Mouse (Mus musculus) ES-CJ7 (cell line): ENCODE data around the gene Tm7sf2.

Experiments
- DNase-seq: peaks from one replicate; pipeline ENCODE4 v3.0.0; 2011; ENCODE audit warnings: low read depth, low spot score

The Tm7sf2 gene

DNA sequence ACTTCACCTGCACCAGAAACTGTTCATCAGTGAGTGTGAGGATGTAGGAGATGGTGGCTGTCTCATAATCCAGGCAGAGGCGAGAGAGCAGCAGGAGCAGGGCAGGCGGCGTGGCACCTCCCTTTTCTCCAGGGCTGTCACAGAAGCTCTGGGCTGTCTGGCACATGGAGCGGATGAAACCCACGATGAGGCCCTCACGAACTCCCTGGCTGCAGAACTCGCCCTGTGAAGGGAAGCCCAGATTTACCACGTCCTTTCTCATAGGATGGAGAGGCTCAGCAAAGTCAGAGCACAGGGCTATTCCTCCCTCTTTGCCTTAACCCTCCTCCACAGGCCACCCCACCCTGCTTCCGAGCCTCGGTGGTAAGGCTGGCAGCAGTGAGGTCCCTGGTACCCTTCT, 1.7 kb upstream of the Tm7sf2 start:
- no peak for DNase-seq

- peak; percentile 42 for DNase-seq
Measured at GRCm38 (mm10) chr19:6068951-6069350, 778 bp upstream of the Tm7sf2 start.

GRCm38 (mm10) chr19:6067011-6067723, 1.0 kb downstream of the Tm7sf2 start:
- DNase-seq, result peak; percentile 91

DNA sequence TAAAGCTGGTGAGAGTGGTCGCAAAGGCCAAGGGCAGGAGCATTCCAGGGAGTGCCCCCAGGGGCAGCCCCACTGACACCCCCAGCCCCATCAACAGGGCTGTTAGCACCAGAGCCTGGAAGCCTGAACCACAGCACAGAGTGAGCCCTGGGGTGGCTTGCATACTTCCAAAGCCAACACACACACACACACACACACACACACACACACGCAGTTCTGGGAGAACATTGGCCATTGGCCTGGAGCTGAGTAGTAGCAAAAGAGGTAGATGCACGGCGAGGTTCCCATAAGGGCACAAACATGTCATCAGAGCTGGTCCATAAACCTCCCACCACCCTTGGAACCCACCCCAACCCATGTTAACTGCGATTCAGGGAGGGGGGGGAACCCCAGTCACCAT, 1.6 kb downstream of the Tm7sf2 start:
- no peak for DNase-seq

DNA sequence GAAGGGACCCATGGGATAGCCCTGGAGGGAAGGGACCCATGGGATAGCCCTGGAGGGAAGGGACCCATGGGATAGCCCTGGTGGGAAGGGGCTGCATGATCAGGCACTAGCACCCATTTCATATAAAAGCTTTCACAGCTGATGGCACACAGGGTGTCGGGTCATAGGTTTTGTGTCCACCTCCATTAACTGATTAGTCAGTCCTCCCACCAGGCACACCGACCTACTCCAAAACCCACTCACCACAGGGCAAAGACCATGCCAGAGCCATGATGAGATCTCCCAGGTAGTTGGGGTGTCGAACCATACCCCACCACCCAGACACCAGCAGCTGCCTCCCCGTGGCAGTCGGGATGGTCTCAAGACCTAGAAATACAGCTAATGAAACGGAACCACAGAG, 5.1 kb downstream of the Tm7sf2 start:
- DNase-seq, result no peak

- no peak for DNase-seq
Measured at GRCm38 (mm10) chr19:6062418-6062817, 5.8 kb downstream of the Tm7sf2 start.

DNA sequence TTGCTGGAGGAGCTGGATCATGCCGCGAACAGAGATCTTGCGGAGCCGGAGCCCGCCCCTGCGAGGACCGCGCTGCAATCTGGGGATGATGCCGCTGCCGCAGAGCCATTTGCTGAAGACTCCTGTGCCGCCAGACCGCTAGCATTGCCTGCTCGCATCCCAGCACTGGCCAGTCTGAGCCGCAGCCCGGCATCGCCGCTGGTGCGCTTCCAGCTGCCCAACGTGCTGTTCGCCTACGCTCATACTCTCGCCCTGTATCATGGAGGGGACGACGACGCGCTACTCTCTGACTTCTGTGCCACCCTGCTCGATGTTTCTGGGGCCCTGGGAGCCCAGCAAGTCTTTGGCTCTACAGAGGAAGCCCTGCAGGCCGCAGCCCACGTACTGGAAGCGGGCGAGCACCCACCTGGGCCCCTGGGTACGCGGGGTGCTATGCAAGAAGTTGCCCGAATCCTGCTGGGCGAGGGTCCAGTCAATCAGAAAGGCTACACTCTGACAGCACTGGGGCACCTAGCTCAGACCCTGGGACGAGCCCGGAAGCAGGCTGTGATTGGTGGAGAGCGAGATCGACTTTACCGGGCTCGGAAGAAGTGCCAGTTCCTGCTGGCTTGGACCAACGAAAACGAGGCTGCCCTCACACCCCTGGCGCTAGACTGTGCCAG, 6.4 kb downstream of the Tm7sf2 start:
- DNase-seq, result no peak

GRCm38 (mm10) chr19:6061021-6061533, 7.1 kb downstream of the Tm7sf2 start, which contains the start of gene Znhit2:
TSS of gene Znhit2 (plus strand) at chr19:6061192.
- DNase-seq, result peak; percentile 91

GRCm38 (mm10) chr19:6058966-6059365, 9.2 kb downstream of the Tm7sf2 start:
- DNase-seq, result no peak

GRCm38 (mm10) chr19:6058513-6058912, 9.7 kb downstream of the Tm7sf2 start:
- DNase-seq, result no peak

DNA sequence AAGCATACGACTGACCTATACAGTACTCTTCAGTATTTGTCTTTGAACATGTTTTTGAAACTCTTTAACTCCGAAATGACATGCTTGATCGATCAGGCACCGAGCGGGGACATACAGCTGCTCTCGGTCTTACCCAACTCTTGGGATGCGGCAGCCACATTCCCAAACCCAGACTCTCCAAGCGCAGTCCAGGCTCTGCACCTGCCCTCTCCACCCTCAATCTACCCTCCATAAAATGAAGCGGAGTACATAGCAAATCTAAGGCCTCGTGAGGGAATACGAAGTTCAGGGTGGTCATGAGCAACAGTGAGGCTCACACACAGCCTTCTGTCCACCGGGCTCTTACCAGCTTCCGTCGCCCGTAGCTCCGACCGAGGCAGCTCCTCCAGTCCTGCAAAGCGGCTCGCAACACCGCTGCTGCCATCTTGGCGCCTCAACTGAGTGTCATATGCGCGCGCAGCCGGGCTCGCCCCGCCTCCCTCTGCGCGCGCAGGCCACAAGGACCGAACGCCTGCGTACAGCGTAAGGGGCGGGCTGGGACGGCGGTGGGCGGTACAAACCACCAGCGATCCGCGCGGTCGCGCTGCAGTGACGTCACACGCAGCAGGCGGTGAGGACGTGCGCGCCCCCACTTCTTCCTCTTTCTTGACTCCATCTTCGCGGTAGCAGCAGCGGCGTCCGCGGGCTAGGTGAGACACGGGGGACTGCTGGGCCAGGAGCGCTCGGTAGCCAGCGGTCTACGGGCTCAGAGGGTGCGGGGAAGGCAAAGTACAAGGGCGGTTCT, 10.7 kb downstream of the Tm7sf2 start, which contains the start of the genes Mrpl49 and Fau:
TSS of gene Mrpl49 (minus strand) at position 473 of the 784 bp plus-strand sequence.
TSS of gene Fau (plus strand) at position 532 of the 784 bp plus-strand sequence.
- DNase-seq, result peak; percentile 98

GRCm38 (mm10) chr19:6056696-6057095, 11.5 kb downstream of the Tm7sf2 start:
- no peak for DNase-seq

GRCm38 (mm10) chr19:6054296-6054695, 13.9 kb downstream of the Tm7sf2 start:
- no peak for DNase-seq

GRCm38 (mm10) chr19:6052516-6052915, 15.7 kb downstream of the Tm7sf2 start:
- DNase-seq, result no peak

GRCm38 (mm10) chr19:6048681-6049410, 19.3 kb downstream of the Tm7sf2 start:
- DNase-seq, result no peak

DNA sequence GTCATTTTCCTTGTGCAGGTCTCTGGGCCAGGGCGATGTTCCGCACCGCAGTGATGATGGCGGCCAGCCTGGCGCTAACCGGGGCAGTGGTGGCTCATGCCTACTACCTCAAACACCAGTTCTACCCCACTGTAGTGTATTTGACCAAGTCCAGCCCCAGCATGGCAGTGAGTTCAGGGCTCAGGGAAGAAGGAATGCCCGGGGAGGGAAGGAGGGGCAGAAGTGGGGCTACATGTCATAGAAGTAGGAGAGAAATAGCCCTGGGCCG, 20.3 kb downstream of the Tm7sf2 start:
- DNase-seq, result no peak

GRCm38 (mm10) chr19:6047154-6047898, 20.8 kb downstream of the Tm7sf2 start:
- DNase-seq, result no peak

GRCm38 (mm10) chr19:6046294-6047153, 21.6 kb downstream of the Tm7sf2 start, which contains the start of gene Syvn1:
TSS of gene Syvn1 (plus strand) at chr19:6046576.
- peak; percentile 94 for DNase-seq

DNA sequence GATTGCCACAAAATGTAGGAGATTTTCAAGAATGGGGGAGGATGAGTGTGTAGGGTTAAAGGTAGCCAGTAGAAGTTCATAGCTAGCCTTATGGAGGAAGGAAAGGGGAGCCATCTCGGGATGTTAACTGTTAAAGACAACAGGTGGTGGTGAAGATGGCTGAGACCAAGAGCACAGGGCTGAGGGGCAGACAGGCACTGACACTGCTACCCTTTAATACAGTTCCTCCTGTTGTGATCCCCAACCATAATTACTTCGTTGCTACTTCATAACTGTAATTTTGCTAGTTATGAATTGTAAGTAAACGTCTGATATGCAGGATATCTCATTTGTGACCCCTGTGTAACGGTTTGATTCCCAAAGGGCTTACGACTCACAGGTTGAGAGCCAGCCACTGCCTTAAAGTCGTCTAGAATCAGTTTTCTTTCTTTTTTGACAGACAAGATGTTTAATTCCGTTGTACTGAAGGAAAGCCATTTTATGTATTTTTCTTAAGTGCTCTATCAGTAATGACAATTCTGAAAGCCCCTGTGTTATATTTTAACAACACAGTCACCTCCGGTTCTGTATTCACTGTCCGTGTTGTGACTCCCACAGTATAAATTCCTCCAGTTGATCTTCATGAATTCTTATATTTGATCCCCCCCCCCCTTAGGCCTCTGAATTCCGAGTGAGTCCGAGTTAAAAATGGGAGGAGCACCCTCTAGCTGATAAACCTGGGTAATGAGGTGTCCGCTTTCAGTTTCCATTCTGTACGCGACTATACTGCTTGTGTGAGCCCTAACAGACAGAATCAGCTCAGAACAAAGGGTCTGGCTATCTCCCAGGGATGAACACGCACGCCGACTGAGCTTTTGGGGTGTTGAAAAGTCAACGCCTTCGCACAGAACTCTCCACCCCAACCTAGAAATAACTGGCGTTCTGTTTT, 22.5 kb downstream of the Tm7sf2 start:
- no peak for DNase-seq
